Mouse (Mus musculus) cortical plate, adult 2 months (tissue): ENCODE results near the gene Myct1.

ENCODE experiments used
- CTCF ChIP-seq: fragments of 200-500 bp; IDR thresholded peaks from 2 replicates; pipeline ENCODE4 v1.5.1; 2011; ENCODE audit warnings: mild to moderate bottlenecking, control low read depth, low read length; ENCODE audit not compliant: insufficient read depth; ENCODE audit errors: extremely low read depth
- POLR2A ChIP-seq: fragments of 200-500 bp; IDR thresholded peaks from 2 replicates; pipeline ENCODE4 v1.6.1; 2011; ENCODE audit warnings: mild to moderate bottlenecking, low read length, control low read depth; ENCODE audit not compliant: insufficient read depth; ENCODE audit errors: extremely low read depth

GRCm38 (mm10) chr10:5600123-5600522 lies 6.5 kb downstream of the Myct1 start:
- TF ChIP-seq CTCF (no peak), POLR2A (no peak)
